ENCODE assay signal across 15 mouse cellular contexts in the genomic region with DNA sequence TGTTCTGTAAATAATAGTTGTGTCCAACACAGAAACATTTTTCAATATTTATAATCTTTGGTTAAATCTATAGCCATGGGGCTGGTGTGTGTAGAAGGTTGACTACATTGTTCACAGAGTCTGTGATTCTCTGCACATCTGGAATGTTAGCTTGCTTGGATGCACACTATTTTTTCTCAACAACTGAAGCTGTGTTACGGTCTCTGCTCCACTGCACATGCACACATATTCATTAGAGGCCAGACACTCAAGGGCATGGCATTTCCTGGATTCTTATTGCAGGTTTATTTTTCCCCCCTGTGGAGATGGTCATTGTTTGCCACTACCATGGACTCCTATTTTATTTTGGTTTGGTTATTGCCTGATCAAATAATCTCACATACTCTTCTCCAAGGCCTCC.
"Had no signal": no experiment of that assay in that cellular context is flagged by ENCODE, and none has a peak within 500 bp of the region (broad histone marks: within the 10 kb centered on the region; RNA-seq: fewer than 3 reads in every experiment).

No protein-coding gene starts in this region.

- H3K4me2 ChIP-seq: limb, embryonic 12.5 days; limb, embryonic 15.5 days; liver, embryonic 11.5 days; lung, embryonic 14.5 days had no signal

- H3K27ac ChIP-seq: limb, embryonic 12.5 days; limb, embryonic 15.5 days; liver, embryonic 14.5 days; macrophage had no signal

- H3K9ac ChIP-seq: limb, embryonic 12.5 days; limb, embryonic 15.5 days; liver, embryonic 14.5 days; liver, postnatal 0 days; lung, embryonic 14.5 days had no signal

- H3K36me3 ChIP-seq: limb, embryonic 12.5 days; limb, embryonic 15.5 days had no signal

- DNase-seq: kidney, adult 18-20 months; kidney, adult 9 months; kidney, postnatal 25 days; liver, postnatal 0 days; lung, embryonic 14.5 days; thymus, adult 2 months; thymus, postnatal 14 days; thymus, postnatal 4 days had no signal

- H3K4me3 ChIP-seq: limb, embryonic 12.5 days; limb, embryonic 15.5 days had no signal

- ATAC-seq: intestine, embryonic 16.5 days; liver, postnatal 0 days; lung, postnatal 0 days had no signal

- H3K27me3 ChIP-seq: limb, embryonic 12.5 days; limb, embryonic 15.5 days had no signal

- H3K9me3 ChIP-seq: limb, embryonic 12.5 days; limb, embryonic 15.5 days had no signal
